Mouse (Mus musculus) effector memory CD4-positive, alpha-beta T cell, adult 7 months (primary cell): Measurements from ENCODE around the gene Tgfb2. TPM values are rescaled to one million over a fixed set of nuclear protein-coding genes. Genes with fewer than 3 reads are reported as not detected.

Experiments
- polyA plus RNA-seq: library from polyadenylated mRNA; unstranded; fragments of 100-300 nt; shearing (Covaris generic); gene quantifications from one replicate; pipeline ENCODE4 v1.2.1, GENCODE M21; 2017

Tgfb2 gene
- polyA plus RNA-seq, result 0.55 TPM

GRCm38 (mm10) chr1:186705915-186706248 is at the start of gene Tgfb2:
Gene Tgfb2, minus strand, starts transcription at chr1:186705989.

GRCm38 (mm10) chr1:186748724-186749653 is 43.2 kb upstream of the Tgfb2 start, which contains the start of gene Rrp15:
Gene Rrp15, minus strand, starts transcription at chr1:186749358.

Other genes starting within 250 kb of the Tgfb2 start
- 42.2 TPM for gene Rrp15, start 43.4 kb upstream of the Tgfb2 start, polyA plus RNA-seq